In genomic region chr2:146884291-146884855, GRCm38 (mm10) we compare ENCODE assay signal across 14 mouse cellular contexts. TPM values are rescaled to one million over a fixed set of nuclear protein-coding genes. Genes with fewer than 3 reads are reported as not detected.
DNase-seq lines count a peak whose midpoint lies in the region; ATAC-seq and TF ChIP-seq lines count a peak whose summit lies in the region.
"Had no signal": no experiment of that assay in that cellular context is flagged by ENCODE, and none has a peak within 500 bp of the region (broad histone marks: within the 10 kb centered on the region; RNA-seq: fewer than 3 reads in every experiment).

No protein-coding gene starts in this region.

- peak overlapping the region; percentile 25; the same call in 1 of the 2 replicates for H3K4me2 ChIP-seq in hindbrain, postnatal 0 days (ENCODE audit: low read depth, low read length)
- no peak overlapping the region for H3K4me2 ChIP-seq in hindbrain, embryonic 12.5 days (replicated peaks)
- H3K4me2 ChIP-seq in midbrain, embryonic 12.5 days (replicated peaks), result peak overlapping the region; percentile 19; the same call in 1 of the 2 replicates
- H3K4me2 ChIP-seq: limb, embryonic 13.5 days had no signal

- no peaks in the 10 kb centered on the region for H3K27me3 ChIP-seq in hindbrain, postnatal 0 days (ENCODE audit: insufficient read depth, low read length)
- no peaks in the 10 kb centered on the region for H3K27me3 ChIP-seq in hindbrain, embryonic 12.5 days
- peaks cover 8% of the 10 kb centered on the region for H3K27me3 ChIP-seq in midbrain, embryonic 12.5 days
- H3K27me3 ChIP-seq: limb, embryonic 13.5 days had no signal

- no peak overlapping the region; the same call in 1 of the 2 replicates for H3K27ac ChIP-seq in hindbrain, postnatal 0 days
- H3K27ac ChIP-seq in hindbrain, embryonic 12.5 days, result no peak overlapping the region
- no peak overlapping the region for H3K27ac ChIP-seq in midbrain, embryonic 12.5 days (replicated peaks)
- H3K27ac ChIP-seq: limb, embryonic 13.5 days had no signal

- ATAC-seq in hindbrain, postnatal 0 days, result no peak
- no peak for ATAC-seq in hindbrain, embryonic 12.5 days (ENCODE audit: low FRiP score)
- 0 out of 2 replicates have a peak, but pooled peaks have one; percentile 4 for ATAC-seq in midbrain, embryonic 12.5 days (ENCODE audit: low FRiP score, low read depth)

- no peak overlapping the region; the same call in 1 of the 2 replicates for H3K9ac ChIP-seq in hindbrain, postnatal 0 days (replicated peaks; ENCODE audit: low read length)
- no peak overlapping the region for H3K9ac ChIP-seq in hindbrain, embryonic 12.5 days
- H3K9ac ChIP-seq in midbrain, embryonic 12.5 days (replicated peaks), result no peak overlapping the region
- H3K9ac ChIP-seq: limb, embryonic 13.5 days had no signal

- no peak for TF ChIP-seq CTCF in hindbrain, postnatal 0 days (IDR thresholded peaks at IDR 0.05; ENCODE audit: low read depth)

- 40% methylated on average over 8 of the region's 8 CpGs for WGBS in hindbrain, postnatal 0 days
- 61% methylated on average over 8 of the region's 8 CpGs for WGBS in hindbrain, embryonic 12.5 days
- 25% methylated on average over 8 of the region's 8 CpGs for WGBS in midbrain, embryonic 12.5 days

- peak; percentile 18 for DNase-seq in hindbrain, postnatal 0 days (ENCODE audit: low spot score)
- DNase-seq in brain, adult 2 months (ENCODE audit: low read depth, low spot score), result peak; percentile 13
- DNase-seq in fibroblast of lung, adult 2 months (ENCODE audit: low read depth), result peak; percentile 36
- DNase-seq in right cerebral cortex, postnatal 4 days, result no peak
- DNase-seq in embryo, embryonic 10 days (ENCODE audit: low spot score), result no peak
- DNase-seq: cerebellum, postnatal 36 days; gastrocnemius, postnatal 25 days; kidney, adult 18-20 months; layer of hippocampus, postnatal 36 days; lung, postnatal 14 days had no signal

- no peaks in the 10 kb centered on the region for H3K36me3 ChIP-seq in hindbrain, postnatal 0 days (ENCODE audit: insufficient read depth, low read length)
- 0 out of 2 replicates have a peak, but pooled peaks cover 4% of the 10 kb centered on the region for H3K36me3 ChIP-seq in hindbrain, embryonic 12.5 days
- H3K36me3 ChIP-seq in midbrain, embryonic 12.5 days, result peaks cover 6% of the 10 kb centered on the region; the same call in 1 of the 2 replicates

- no peaks in the 10 kb centered on the region for H3K4me1 ChIP-seq in hindbrain, postnatal 0 days (ENCODE audit: insufficient read depth, low read length)
- no peaks in the 10 kb centered on the region for H3K4me1 ChIP-seq in hindbrain, embryonic 12.5 days
- H3K4me1 ChIP-seq in midbrain, embryonic 12.5 days, result peaks cover 13% of the 10 kb centered on the region; the same call in 1 of the 2 replicates
- H3K4me1 ChIP-seq: limb, embryonic 13.5 days had no signal

- H3K4me3 ChIP-seq in hindbrain, postnatal 0 days (ENCODE audit: low read length), result no peak overlapping the region
- no peak overlapping the region for H3K4me3 ChIP-seq in hindbrain, embryonic 12.5 days
- no peak overlapping the region for H3K4me3 ChIP-seq in midbrain, embryonic 12.5 days
- H3K4me3 ChIP-seq: limb, embryonic 13.5 days; myocyte had no signal

- no peaks in the 10 kb centered on the region for H3K9me3 ChIP-seq in hindbrain, postnatal 0 days (ENCODE audit: low read length)
- H3K9me3 ChIP-seq in hindbrain, embryonic 12.5 days (replicated peaks), result no peaks in the 10 kb centered on the region
- H3K9me3 ChIP-seq in midbrain, embryonic 12.5 days, result no peaks in the 10 kb centered on the region
- H3K9me3 ChIP-seq: limb, embryonic 13.5 days had no signal

RNA-seq across cellular contexts. Expression of gene Kiz, which starts 28.7 kb away (rescaled TPM):
- total RNA-seq in hindbrain, postnatal 0 days (2014; rRNA removed), result 6.6 and 6.9 TPM in 2 replicates
- polyA plus RNA-seq in hindbrain, postnatal 0 days (2015; fragmentation: Nextera tagmentation; extraction: Ambion mirVana), result 18.6 and 20.7 TPM in 2 replicates
- 27.6 and 33.2 TPM in 2 replicates for polyA plus RNA-seq in hindbrain, embryonic 12.5 days (2016; fragmentation: Nextera tagmentation; extraction: Ambion mirVana)
- 33.3 and 39.7 TPM in 2 replicates for polyA plus RNA-seq in midbrain, embryonic 12.5 days (2016; fragmentation: Nextera tagmentation; extraction: Ambion mirVana)

Comparison
In these comparisons a context has a peak if more than half of its experiments do, and no peak if none do; other contexts are left out.
1. DNase-seq: peak in hindbrain, postnatal 0 days (single experiment), brain, adult 2 months (single experiment) and fibroblast of lung, adult 2 months (single experiment); none in right cerebral cortex, postnatal 4 days (single experiment) and embryo, embryonic 10 days (single experiment).